Mouse (Mus musculus) CD8-positive naive resting alpha-beta T cell, adult 2 months (primary cell): ENCODE measurements around the gene Hdac9.

Source experiments
- DNase-seq, 2 experiments: peaks; one replicate each; pipeline ENCODE4 v3.0.0; 2022; ENCODE audit warnings: low read depth in 2 of 2, low spot score in 2 of 2

Gene Hdac9

DNA sequence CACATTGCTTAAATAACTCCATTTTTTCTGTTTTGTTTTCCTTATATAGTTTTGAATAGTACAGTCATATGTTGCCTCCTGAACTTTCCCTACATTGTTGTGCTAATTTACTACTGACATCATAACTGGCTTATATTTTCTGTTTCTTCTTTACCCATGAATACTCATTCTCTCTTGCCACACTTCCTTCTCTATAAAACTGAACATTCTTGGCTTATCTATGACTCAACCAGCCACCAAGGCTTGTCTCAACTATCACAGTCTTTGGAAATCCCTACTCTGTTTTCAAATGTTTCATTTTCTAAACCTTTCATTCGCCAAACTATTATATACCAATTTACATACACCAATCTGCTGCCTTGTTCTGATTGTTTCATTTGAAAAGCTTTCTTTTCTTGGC, 108.7 kb downstream of the Hdac9 start:
- no peak for DNase-seq

DNA sequence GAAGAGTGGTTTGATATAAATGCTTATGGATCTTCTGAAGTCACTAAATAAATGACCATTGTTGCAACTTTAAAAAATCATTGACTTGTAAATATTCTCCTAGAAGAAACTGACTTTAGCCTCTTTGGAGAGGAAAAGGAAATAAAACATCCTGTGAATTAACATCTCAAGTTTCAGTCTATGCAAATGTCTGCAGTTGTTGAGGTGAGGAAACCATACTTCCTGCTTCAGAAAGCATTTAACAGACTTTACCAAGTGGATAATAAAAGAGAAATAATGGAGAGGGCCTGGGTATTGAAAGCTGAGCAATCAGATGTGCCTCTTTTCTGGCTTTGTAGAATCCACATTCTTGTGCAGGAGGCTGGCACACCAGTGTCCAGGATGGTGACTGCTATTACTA, 110.4 kb downstream of the Hdac9 start:
- no peak for DNase-seq

DNA sequence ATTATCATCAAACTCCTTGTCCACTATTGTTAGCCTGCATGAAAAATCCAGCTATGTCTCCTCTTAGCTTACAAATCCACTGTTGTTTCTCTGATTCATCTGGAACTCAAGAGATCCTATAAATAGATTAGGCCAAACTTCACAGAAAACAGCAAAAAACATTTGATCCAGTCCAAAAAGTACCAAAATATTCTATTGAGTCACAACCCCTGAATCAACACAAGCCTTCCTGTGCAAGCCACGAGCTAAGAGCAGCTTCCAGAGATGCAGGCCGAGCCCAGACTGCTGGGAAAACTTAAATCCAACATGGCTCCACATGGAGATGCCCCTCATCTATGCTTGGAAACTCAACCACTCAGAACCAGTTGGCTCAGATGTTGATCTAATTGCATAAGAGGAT, 113.2 kb downstream of the Hdac9 start:
- no peak for DNase-seq

DNA sequence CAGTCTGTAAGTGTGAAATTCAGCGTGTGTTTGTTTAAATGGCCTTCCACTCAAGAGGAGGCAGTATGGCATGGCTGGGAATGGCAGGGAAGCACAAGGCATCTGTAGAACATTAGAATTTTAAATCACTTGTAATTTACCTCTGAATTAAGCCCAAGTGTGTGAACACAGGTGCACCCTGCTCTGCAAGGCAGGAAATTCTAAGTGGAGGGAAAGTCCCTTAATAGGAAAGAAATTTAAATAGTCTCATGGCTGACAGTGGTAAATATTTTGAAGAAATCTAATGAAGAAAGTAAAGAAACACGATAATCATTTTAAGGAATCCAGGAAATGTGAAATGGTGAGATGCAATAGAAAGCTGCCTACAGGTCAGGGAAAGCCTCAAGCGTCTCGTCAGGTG, 114.6 kb downstream of the Hdac9 start:
- no peak for DNase-seq

DNA sequence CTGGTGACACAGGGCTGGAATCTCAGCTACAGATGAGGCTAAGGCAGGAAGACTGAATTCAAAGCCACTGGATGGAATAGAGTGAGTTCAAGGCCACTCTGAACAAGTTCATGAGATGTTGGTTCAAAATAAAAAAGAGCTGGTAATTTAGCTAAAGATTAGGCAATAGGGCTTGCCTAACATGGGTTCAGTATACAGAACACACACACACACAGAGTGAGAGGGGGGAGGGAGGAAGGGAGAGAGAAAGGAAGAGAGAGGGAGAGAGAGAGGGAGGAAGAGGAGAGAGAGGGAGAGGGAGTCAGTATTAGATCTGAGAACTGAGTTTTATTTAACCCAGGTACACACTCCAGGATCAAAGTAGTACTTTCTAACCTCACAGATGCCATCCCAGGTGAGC, 115.1 kb downstream of the Hdac9 start:
- no peak for DNase-seq

DNA sequence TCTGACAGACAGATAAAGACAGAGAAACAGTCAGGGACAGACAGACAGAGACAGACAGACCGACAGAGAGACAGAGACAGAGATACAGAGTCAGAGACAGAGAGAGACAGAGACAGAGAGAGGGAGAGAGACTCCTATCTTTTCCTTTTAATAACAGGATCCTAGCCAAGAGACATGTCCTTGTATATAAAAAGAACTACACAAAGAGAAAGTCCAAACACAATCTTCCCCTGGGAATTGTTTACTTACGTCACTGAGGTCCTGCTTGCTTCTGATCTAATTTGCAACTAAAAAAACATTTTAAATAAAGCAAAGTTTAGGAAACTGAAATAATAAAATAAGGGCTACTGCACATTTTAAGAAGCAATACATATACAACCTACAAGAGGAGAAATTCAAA, 119.5 kb downstream of the Hdac9 start:
- DNase-seq: no peak

DNA sequence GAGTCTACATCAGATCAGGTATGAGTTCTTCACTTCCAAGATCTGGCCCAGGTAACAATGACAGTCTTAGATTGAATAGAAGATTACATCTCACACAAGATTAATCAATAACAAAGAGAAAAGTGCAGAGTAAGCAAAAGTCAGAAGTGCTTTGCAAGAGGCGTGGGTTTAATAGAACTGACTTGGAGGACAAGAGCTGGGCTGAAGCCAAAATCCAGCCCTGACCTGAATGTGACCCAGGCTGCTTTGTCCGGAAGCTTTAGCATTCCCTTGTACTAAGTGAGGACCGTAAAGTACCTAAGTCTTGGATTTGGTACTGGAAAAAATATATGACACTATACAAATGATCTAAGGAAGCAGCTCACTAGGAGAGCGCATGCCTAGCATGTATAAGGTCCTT, 121.4 kb downstream of the Hdac9 start:
- no peak for DNase-seq

DNA sequence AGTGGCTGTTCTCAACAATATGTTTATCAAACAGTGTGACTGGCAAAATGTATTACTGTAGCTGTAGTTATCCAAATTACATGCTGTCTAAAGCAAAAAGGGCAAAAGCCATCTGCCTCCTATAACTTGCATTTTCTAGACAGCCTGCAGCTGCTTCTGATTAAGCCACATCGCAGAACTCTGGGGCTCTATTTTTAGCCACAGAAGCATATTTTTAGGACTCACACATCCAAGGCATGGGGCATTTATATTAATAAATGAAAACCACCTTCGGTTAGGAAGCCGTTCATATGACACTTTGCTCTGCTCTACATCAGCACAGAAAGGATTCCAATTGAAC, 124.8 kb downstream of the Hdac9 start:
- DNase-seq: no peak

DNA sequence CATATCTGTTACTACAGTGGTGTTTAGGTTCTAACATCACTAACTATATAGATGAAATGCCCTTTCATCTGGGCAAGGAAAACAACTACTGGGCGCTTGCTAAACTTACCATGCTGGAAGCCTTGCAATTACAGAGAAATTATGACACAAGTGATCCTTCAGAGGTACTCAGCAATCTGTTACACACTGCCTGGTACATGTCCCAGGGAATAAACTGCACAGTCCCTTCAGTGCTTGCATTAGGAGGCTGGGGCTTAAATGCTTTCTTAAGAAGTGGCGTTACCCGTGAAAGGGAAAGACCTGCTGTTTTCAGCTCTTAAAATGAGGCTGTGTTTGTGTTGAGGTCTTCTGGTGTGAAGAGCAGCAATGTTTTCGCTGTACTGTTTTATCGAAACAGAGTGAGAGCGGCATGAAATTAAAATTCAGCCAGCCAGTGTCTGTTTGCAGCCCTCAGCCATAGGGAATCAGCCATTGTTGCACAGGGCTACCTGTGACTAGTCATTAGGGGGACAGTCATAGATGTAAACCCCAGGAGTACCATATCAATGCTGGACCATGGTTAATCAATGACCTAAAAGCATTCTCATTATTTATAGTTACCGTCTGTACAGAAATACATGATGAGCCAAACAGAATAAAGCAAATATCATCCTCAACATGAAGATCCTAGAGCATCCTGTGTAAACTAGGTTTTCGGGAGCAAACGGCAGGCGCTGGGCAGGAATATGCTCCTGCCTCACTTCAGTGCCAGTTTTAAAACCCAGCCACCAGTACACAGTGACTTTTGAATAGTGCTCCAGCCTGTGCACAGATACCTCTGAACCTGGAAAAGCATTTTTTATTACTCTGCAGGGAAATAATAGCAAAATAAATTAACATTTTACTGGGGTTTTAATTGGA, 125.4 kb downstream of the Hdac9 start:
- DNase-seq: no peak

DNA sequence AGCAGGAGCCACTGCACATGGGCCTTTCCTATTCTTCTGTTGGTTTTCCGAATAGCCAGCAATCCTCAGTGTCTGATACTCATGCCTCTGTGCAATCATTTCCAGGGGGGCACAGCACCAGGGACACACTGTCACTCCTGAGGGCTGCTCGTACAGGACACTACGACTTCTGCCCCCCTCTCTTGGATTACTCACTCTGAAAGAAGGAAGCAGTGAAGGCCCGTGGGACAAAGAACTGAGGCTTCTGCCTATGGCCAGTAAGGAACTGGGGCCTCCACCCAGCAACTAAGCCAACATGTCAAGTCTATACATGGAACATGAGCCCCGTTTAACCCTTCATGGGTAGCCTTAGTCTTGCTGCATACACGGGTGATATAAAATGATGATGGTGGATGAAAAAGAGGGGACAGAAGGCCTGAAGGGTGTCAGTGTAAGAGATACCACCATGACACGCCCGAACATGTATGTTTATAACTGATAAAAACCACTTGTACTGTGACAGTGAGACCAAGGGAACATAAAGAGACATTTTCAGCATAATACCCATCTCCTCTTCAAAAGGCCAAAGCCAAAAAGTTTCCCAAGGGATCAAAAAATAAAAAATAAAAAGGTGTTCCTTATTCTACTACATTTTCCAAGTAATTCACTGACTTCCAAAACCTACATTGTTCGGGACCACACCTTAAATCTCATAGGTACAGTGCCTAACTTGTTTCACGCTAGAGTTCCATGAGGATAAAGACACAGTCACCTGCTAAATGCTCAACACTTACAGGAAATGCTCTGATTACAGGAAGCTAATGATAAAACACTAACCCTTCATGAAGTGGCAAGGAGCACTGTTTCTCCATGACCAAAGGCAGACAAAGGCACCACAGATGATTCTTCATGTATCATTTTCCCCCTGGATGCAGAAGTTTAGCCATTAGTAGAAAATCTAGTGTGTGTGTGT, 127.6 kb downstream of the Hdac9 start:
- DNase-seq: no peak

DNA sequence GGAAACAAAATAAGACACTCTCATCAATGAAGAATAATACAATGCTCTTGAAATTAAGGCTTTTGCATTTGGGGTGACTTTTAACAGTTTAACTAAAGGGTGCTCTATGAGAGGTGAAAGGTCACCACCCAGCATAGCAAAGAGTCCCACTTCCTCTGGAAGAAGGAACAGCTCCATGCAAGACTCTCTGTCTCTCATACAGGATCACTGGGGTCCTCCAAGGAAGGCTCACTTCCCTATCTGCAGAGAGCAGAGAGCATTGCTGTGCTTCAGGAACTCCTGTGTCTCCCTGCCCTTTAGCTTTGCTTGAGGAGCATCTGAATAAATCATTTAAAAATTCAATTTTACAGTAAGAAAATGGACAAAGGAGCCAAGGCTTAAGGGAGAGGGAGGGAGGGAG, 129.5 kb downstream of the Hdac9 start:
- DNase-seq: no peak

DNA sequence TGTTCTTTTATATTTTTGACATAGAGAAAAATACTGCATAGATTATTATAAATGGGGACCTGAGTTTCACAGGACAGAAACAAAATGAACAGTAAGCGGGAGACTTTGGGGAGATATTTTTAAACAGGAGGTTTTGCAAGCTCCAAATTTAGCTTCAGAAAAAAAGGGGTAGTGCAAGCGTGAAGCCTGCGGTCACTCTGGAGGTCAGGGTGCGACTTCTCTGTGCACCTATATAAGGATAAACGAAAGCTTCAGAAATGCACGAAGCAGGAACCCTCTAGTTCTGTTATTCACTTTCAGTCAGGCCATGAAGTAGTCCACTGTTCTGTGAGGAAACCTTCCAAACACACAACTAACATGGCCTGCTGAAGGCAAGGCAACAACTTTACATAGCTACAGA, 133.3 kb downstream of the Hdac9 start:
- DNase-seq: no peak

DNA sequence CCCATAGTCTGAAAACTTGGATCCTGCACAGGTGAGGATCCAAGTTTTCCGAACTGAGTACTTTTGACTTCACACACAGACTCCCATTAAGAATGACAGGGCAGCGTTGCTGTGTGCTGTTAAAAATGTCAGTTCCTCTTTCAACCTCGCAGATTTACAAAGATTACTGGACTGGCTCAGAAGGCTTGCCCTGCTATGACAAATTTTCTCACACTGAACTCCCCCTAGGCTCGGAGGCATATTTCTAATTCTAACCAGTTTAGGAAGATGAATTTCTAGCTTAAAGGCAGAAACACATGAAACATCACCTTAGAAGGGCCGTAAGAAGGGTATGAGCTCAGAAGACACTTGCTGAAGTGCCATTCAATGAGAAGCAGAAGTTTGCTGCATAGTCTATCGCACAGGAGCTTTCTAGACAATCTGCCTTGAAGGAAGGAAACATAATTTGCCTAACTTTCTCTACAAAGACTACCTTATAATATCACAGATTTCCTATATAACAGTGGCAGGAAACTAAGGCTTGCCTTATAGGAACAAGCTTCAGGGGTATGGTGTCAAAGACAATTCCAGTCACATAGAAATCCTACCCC, 137.4 kb downstream of the Hdac9 start:
- DNase-seq: no peak

DNA sequence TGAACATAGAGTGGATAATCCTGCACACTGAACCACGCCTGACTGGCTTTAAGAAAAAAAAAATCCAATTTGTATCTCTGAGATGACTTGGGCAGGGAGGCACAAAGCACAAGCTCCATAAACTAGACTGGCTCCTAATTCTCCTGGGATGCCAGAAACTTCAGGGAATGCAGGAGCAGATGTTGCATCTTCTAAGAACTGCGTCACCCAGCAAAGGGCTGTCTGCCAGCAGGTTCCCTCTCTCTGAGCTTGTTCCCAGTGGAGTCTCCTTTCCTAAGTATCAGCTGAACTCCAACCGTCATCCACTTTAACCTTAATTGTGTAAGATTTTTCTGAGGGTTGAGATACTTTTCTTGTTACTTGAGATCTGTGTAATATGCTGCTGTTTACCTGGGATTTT, 140.7 kb downstream of the Hdac9 start:
- no peak for DNase-seq

DNA sequence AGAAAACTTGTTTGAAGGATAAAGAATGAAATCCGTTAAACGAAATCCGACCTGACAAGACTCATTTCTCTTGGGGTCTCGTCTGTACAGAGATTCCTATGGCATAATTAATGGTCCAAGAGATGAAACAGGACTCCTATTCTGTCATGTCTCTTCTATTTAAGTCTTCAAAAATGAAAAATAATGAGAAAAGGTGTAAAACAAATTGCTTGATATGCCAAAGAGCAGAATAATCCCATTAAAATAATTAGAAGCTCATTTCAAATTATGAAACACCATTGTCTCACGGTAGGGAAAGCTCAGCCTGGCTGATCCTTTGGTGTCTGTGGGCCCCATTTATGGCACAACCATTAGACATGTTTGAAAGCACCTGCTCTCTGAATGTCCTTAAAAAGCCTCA, 142.8 kb downstream of the Hdac9 start:
- no peak for DNase-seq

DNA sequence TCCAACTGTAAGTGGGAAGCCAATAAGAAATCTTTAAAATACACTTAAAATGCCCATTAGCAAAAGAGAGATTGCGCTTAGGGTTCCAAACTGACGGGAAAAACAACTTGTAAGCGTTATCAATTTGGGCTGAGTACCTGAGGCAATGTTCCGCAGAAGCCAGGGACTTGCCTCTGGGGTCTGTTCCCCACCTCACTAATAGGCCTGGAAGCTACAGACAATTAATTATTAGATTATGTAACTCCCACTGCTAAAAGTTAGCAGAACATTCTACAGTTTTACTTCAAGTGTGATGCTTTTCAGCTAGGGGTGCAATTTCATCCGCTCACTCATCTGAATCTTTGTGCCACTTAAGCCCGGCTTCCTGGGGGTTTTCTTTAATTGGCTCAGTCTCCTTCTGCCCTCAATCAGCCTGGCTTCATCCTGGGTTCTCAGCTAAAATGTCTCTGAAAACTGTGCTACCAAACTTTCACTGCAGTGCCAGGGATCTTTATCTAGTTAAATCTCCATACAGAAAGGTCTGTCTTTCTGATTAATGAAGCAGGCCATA, 149.6 kb downstream of the Hdac9 start:
- DNase-seq: no peak

DNA sequence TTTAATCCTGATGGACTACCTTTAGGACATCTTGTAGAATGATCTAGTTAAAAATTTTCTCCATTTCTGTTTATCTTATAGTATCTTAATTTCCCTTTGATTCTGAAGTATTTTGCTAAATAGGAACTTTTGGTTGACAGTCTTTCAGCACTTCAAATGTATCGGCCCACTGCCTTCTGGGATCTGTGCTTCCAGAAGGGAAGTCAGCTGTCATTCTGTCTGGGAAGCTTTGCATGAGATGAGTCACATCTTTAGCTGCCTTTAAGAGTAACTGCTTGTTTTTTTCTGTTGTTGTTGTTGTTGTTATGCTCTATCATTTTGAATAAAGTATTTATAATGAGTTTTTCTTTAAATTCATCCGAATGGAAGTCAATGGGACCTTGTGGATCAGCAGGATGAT, 169.6 kb downstream of the Hdac9 start:
- DNase-seq: no peak

DNA sequence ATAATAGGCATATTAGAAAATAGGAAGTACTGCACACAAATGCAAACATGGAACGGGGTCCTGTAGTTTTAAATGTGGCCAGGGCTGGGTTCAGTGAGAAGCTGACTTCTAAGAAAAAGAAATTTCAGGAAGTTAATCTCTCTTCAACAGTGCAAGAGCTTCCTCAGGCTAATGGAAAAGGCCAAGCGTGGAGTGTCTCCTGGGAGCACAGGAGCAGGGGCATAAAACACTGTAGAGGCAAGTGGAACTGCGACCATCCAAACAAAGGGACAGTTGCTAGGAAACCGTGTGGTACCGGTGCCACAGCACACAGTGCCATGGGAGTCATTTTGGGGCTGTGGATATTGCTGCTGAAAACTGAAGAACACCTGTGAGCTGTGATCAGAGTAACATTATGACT, 191.7 kb downstream of the Hdac9 start:
- DNase-seq: no peak

DNA sequence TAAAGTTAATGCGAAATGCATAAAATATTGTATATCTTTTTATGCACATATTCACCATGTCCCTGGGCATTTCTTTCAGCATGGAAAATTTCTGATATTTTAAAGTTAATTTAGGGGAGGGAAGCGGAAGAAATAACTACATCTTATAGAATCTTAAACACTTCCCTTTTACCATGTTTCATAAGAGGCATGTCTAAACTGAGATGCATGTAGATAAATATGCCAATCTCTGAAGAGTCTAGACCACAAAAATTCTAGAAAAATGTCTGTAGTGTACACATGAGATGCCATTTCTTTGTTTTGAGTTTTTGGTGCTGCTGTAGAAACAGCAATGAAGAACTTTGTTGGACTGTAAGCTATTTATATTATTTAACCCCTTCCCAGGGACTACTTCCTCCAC, 192.6 kb downstream of the Hdac9 start:
- DNase-seq: no peak

DNA sequence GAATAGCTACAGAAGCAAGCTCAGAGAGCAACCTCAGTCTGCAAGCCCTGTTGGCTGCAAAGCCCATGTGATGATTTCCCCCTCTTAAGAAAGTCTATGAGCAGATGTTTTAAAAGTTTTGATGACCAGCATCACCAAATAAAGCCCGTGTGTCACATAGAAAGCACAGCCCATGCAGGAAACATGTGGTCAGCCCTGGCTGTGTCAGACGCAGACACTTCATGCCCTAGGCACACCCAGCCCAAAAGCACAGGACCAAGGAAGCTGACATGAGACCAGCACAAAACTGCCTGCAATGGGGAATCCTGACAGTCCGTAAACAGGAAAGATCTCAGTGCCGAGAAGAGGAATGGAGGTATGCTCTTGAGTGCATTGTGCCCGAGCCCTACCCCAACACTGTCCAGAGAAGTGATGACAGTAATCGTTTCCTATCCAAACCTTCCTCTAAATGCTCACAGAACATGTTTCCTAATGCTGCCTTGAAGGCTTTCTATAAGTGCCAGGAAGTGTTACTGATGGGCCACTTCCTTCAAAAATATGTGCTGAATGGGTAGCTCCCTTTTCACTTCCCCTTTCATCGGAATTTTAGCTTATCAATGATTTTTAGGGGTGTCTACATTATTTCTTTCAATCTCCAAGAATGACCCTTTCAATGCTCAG, 193.9 kb downstream of the Hdac9 start:
- DNase-seq: no peak

DNA sequence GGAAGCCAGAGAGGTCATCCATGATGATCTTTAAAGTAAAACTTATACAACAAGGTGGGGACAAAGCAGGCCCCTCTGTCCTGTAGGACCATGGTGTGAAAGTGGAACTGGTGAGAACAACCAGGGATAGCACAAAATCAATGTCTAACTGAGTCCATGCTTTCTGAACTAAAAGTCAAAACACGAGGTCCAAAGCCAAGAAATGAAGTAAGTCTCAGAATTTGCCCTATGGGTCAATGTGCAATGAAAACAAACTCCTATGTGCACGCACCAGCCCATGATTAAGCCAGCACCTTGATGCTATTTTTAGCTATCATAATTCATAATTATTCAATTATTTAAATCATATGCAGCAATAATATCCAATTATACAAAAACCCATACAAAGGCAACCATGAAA, 196.0 kb downstream of the Hdac9 start:
- no peak for DNase-seq
